Mouse (Mus musculus) mouse embryonic stem cell (cell line): ENCODE results near the gene Ipo13.

ENCODE experiments used
- in situ Hi-C, 2 experiments: fragments of 300-500 bp; cut with MboI; formaldehyde crosslinking; loops; 1 replicate in 1 of 2; 3 replicates in 1 of 2; pipeline ENCODE4 v1.14.3; 2019 to 2020; ENCODE audit warnings: low sequenced_read_pairs in 2 of 2, low pct_unique_long_range_greater_than_20kb in 1 of 2, mixed read lengths in 1 of 2; ENCODE audit not compliant: unreplicated experiment in 1 of 2

Ipo13 gene

GRCm38 (mm10) chr4:117887133-117887532, 27.7 kb downstream of the Ipo13 start, which contains the start of gene Atp6v0b:
Gene Atp6v0b (minus strand): TSS chr4:117887333.
- in situ Hi-C loops: no loop called here

GRCm38 (mm10) chr4:117886644-117887043, 28.2 kb downstream of the Ipo13 start:
- in situ Hi-C loops: no loop called here

- in situ Hi-C loops: no loop called here
These were observed 28.8 kb downstream of the Ipo13 start for GRCm38 (mm10) chr4:117885994-117886393.

- in situ Hi-C loops: no loop called here
These were observed 29.7 kb downstream of the Ipo13 start for GRCm38 (mm10) chr4:117885093-117885492.

GRCm38 (mm10) chr4:117884146-117884545, 30.7 kb downstream of the Ipo13 start:
- in situ Hi-C loops: no loop called here

- in situ Hi-C loops: no loop called here
These were observed 31.8 kb downstream of the Ipo13 start, which contains the start of gene B4galt2 for GRCm38 (mm10) chr4:117882701-117883691. Gene B4galt2 (minus strand): TSS chr4:117883487.

GRCm38 (mm10) chr4:117878703-117879102, 36.1 kb downstream of the Ipo13 start:
- in situ Hi-C loops: no loop called here

- in situ Hi-C loops: no loop called here
These were observed 36.5 kb downstream of the Ipo13 start for GRCm38 (mm10) chr4:117878301-117878700.

GRCm38 (mm10) chr4:117873615-117874014, 41.2 kb downstream of the Ipo13 start:
- in situ Hi-C loops: no loop called here

GRCm38 (mm10) chr4:117872471-117872886, 42.3 kb downstream of the Ipo13 start, which contains the start of gene Ccdc24:
Gene Ccdc24 (minus strand): TSS chr4:117872557.
- in situ Hi-C loops: no loop called here

- in situ Hi-C loops: no loop called here
These were observed 43.0 kb downstream of the Ipo13 start for GRCm38 (mm10) chr4:117871787-117872186.

- in situ Hi-C loops: no loop called here
These were observed 44.4 kb downstream of the Ipo13 start for GRCm38 (mm10) chr4:117870437-117870836.

- in situ Hi-C loops: no loop called here
These were observed 45.5 kb downstream of the Ipo13 start for GRCm38 (mm10) chr4:117869317-117869716.

GRCm38 (mm10) chr4:117867823-117868222, 47.0 kb downstream of the Ipo13 start:
- in situ Hi-C loops: no loop called here

GRCm38 (mm10) chr4:117867000-117867399, 47.8 kb downstream of the Ipo13 start:
- in situ Hi-C loops: no loop called here

GRCm38 (mm10) chr4:117866083-117866482, 48.7 kb downstream of the Ipo13 start:
- in situ Hi-C loops: no loop called here

GRCm38 (mm10) chr4:117862823-117863222, 52.0 kb downstream of the Ipo13 start:
- in situ Hi-C loops: no loop called here

GRCm38 (mm10) chr4:117860570-117860969, 54.2 kb downstream of the Ipo13 start:
- in situ Hi-C loops: no loop called here

GRCm38 (mm10) chr4:117858794-117859193, 56.0 kb downstream of the Ipo13 start:
- in situ Hi-C loops: no loop called here

- in situ Hi-C loops: no loop called here
These were observed 59.7 kb downstream of the Ipo13 start for GRCm38 (mm10) chr4:117855146-117855545.
